Mouse (Mus musculus) spleen, postnatal 4 days (tissue): ENCODE data around the gene Pnmt.

ENCODE experiments used
- DNase-seq, 2 experiments: peaks; one replicate each; pipeline ENCODE4 v3.0.0; 2022; ENCODE audit warnings: low spot score in 2 of 2

Gene Pnmt

DNA sequence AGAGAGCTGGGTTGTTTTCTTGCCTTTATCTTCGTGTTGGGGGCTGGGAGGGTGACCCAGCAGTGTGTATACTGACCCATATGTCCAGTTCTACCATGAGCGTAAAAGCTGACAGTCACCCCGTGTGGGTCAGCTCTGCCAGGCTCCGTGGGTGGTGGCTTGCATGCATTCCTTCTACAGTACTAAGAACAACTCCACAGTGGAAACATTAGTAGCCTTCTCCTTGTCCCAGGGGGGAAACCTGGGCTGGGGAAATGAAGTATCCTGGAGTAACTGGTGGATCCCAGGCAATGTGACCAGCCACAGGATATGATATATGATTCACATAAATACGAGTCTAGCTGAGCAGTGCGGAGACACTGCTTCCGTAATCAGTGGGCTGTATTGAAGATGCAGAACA is 27.5 kb downstream of the Pnmt start:
- DNase-seq, result no peak

- no peak for DNase-seq
Measured at GRCm38 (mm10) chr11:98414162-98414561, 27.9 kb downstream of the Pnmt start.

DNA sequence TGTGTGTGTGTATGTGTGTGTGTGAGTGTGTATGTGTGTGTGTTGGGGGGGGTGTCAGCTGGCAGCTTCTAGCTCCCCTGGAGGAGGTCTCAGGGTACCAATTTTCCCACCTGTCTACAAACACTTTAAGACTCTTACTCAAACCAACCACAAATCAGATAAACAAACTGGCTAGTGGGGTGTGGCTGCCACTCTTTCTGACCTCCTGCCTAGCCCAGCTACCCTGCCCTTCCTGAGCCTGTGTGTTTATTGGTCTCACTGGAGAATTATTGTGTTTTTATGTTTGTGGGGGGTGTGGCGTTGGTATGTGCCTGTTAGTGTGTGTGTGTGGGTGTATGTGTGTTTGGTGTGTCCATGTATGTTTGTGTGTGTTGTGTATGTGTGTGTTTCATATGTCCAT is 30.8 kb downstream of the Pnmt start:
- DNase-seq, result no peak

- no peak for DNase-seq
Measured at GRCm38 (mm10) chr11:98418273-98418672, 32.0 kb downstream of the Pnmt start.

GRCm38 (mm10) chr11:98418939-98419547 is 32.8 kb downstream of the Pnmt start:
- no peak for DNase-seq

DNA sequence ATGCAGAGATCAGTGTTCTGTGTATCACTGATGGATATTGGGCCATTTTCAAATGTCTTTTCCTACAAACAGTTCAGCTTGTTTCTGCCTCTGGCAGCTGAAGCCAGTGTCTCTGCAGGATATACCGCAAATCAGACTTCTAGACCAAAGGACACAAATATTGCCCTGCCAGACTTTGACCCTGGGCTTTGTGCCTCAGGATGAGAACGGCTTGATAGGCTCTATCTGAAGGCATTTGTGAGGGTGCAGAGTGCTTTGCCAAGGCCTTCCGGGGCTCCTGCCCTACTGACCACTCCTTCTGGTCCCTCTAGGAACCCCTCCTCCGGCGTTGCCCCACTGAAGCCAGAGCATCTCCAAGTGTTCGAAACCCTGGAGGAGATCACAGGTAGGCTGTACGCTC is 40.3 kb downstream of the Pnmt start:
- no peak for DNase-seq

- no peak for DNase-seq
Measured at GRCm38 (mm10) chr11:98428436-98428835, 42.2 kb downstream of the Pnmt start.

DNA sequence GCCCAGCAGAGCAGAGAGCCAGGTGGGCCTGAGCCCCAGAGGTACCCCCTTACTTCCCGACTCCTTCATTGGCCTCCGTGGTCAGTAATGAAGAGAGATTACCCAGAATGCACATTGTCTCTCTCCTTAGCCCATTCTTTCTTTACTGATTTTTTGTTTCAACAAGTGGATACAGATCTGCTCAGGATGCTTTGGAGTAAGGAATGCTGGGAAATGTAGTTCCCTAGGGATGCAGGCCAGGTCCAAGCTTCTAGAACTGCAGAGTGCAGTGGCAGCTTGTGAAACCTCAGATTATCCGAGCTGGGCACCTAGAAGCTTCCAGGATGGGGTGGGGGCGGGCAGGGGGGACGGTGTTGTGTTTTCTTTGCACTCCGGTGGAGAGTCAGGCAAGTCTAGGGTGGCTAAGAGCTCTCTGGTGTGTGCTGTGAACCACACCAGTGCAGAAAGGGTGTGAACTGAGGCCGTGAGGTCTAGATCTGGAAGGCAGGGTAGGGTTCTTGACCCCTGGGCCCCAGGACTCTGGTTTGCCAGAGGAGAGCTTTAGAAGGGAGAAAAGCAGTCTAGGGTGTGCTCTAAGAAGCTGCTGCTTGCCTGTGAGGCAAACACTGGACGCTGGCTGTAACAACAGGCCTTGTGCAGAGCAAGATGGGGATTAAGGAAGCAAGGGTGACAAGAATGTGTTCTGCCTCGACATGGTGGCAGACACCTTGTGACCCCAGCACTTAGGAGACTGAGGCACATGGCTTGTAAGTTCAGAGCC is 45.7 kb downstream of the Pnmt start:
- no peak for DNase-seq

DNA sequence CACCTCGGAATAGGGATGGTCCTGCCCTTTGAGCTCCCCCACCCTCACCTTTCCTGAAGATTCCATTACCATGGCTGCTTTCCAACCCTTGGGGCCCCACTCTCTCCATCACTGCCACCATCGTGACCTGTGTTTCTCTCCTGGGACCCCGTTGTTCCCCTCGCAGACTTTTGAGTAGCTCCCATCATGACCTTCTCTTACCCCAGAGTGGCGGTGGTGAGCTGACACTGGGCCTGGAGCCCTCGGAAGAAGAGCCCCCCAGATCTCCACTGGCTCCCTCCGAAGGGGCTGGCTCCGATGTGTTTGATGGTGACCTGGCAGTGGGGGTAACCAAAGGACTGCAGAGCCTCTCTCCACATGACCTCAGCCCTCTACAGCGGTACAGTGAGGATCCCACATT is 49.5 kb downstream of the Pnmt start:
- no peak for DNase-seq

GRCm38 (mm10) chr11:98437441-98437840 is 51.2 kb downstream of the Pnmt start:
- DNase-seq, result no peak
